Mouse (Mus musculus) limb, embryonic 14.5 days (tissue): ENCODE data around the gene Slamf1. TPM values are rescaled to one million over a fixed set of nuclear protein-coding genes. Genes with fewer than 3 reads are reported as not detected.
"Not testable (repeated sequence)": the region's sequence is repeated elsewhere in the genome, so short reads cannot be mapped to it uniquely, and the experiment has no call there.

Source experiments
- ATAC-seq: fragments of 200-750 bp; cut with Nextera tagmentation; 2 replicates; pipeline ENCODE4 v1.8.0; 2017; ENCODE audit warnings: low read depth, moderate number of reproducible peaks, moderate TSS enrichment; ENCODE audit not compliant: low FRiP score
- DNase-seq: peaks from one replicate; pipeline ENCODE4 v3.0.0-alpha.2; 2015; ENCODE audit warnings: low spot score
- H3K27ac ChIP-seq: fragments of 300-500 bp; sonication (generic); replicated peaks from 2 replicates; pipeline ENCODE4 v1.5.1; 2014; ENCODE audit warnings: low read depth, mild to moderate bottlenecking, low read length, moderate library complexity, mixed read lengths
- H3K27me3 ChIP-seq: fragments of 300-500 bp; sonication (generic); 2 replicates; pipeline ENCODE4 v1.6.1; 2014; ENCODE audit warnings: low read length, mixed read lengths; ENCODE audit not compliant: control insufficient read depth, insufficient read depth
- H3K36me3 ChIP-seq: fragments of 300-500 bp; sonication (generic); 2 replicates; pipeline ENCODE4 v1.6.1; 2014; ENCODE audit warnings: mild to moderate bottlenecking, low read length, moderate library complexity, mixed read lengths; ENCODE audit not compliant: control insufficient read depth, insufficient read depth
- H3K4me1 ChIP-seq: fragments of 300-500 bp; sonication (generic); 2 replicates; pipeline ENCODE4 v1.6.1; 2014; ENCODE audit warnings: antibody characterized with exemption, low read length, mixed read lengths; ENCODE audit not compliant: control insufficient read depth, insufficient read depth
- H3K4me2 ChIP-seq: fragments of 300-500 bp; sonication (generic); replicated peaks from 2 replicates; pipeline ENCODE4 v1.6.1; 2014; ENCODE audit warnings: low read depth, mild to moderate bottlenecking, low read length, moderate library complexity; ENCODE audit not compliant: severe bottlenecking
- H3K4me3 ChIP-seq: fragments of 300-500 bp; sonication (generic); replicated peaks from 2 replicates; pipeline ENCODE4 v1.5.1; 2014; ENCODE audit warnings: low read length
- H3K9ac ChIP-seq: fragments of 300-500 bp; sonication (generic); 2 replicates; pipeline ENCODE4 v1.6.1; 2014; ENCODE audit warnings: mild to moderate bottlenecking, low read depth, low read length, moderate library complexity; ENCODE audit not compliant: severe bottlenecking
- H3K9me3 ChIP-seq: fragments of 300-500 bp; sonication (generic); 2 replicates; pipeline ENCODE4 v1.6.1; 2016; ENCODE audit warnings: low read length; ENCODE audit not compliant: control insufficient read depth
- POLR2A ChIP-seq: fragments of 200-500 bp; IDR thresholded peaks from 2 replicates; pipeline ENCODE4 v1.8.0; 2012; ENCODE audit warnings: inconsistent platforms, mild to moderate bottlenecking, moderate library complexity, borderline replicate concordance; ENCODE audit not compliant: insufficient read depth, insufficient read length; ENCODE audit errors: extremely low read depth
- WGBS: fragments of 180-500 bp; shearing (Covaris S2); extraction: QIAGEN DNeasy Blood & Tissue Kit; methylation state at CpG from one replicate; pipeline ENCODE4 v1.1.7; 2014; 5-methylcytosine and 5-hydroxymethylcytosine counted together
- polyA plus RNA-seq, 2 experiments: library from polyadenylated mRNA; depleted of rRNA in 1 of 2; stranded (reverse) in 1 of 2; unstranded in 1 of 2; fragments of >200 nt; fragmentation: Nextera tagmentation in 1 of 2; extraction: Ambion mirVana in 1 of 2; gene quantifications; 2 replicates each; pipeline versions ENCODE4 v1.2.1 to v1.2.3; 2012 to 2014

The Slamf1 gene
- polyA plus RNA-seq, 2 experiments: 0.08 to 0.10 TPM

DNA sequence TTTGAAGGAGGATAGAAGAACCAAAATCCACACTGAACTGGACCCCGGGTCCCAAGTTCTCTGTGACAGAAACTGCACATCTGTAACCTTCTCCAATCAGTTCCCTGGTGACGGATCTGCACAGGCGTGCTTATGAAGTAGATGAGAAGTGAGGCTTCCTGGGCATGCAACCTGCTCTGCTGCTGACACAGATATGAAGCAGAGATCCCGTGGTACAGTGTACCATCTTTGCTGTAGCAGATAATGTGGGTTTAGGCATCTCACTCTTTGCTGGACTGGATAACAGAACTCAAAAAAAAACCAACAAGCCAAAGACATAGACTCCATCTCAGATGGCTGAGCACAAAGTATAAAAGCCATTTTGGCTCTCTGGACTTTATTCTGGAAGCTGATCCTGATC, 32.7 kb downstream of the Slamf1 start:
- DNase-seq (no peak), ATAC-seq (no peak)
- no peak overlapping the region for H3K4me2 ChIP-seq
- H3K27ac ChIP-seq: no peak overlapping the region
- WGBS: 83% methylated on average over 4 of the region's 4 CpGs
- TF ChIP-seq POLR2A: no peak
- H3K4me3 ChIP-seq: no peak overlapping the region
- no peaks in the 10 kb centered on the region for H3K4me1 ChIP-seq
- H3K36me3 ChIP-seq: no peaks in the 10 kb centered on the region
- no peaks in the 10 kb centered on the region for H3K9me3 ChIP-seq
- no peaks in the 10 kb centered on the region for H3K27me3 ChIP-seq
- H3K9ac ChIP-seq: no peak overlapping the region

DNA sequence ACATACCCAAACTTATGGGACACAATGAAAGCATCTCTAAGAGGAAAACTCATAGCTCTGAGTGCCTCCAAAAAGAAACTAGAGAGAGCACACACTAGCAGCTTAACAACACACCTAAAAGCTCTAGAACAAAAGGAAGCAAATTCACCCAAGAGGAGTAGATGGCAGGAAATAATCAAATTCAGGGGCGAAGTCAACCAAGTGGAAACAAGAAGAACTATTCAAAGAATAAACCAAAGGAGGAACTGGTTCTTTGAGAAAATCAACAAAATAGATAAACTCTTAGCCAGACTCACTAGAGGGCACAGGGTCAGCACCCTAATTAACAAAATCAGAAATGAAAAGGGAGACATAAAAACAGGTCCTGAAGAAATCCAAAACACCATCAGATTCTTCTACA, 44.1 kb downstream of the Slamf1 start:
- H3K9ac ChIP-seq, ATAC-seq, H3K4me1 ChIP-seq, H3K4me2 ChIP-seq, H3K9me3 ChIP-seq, DNase-seq, H3K36me3 ChIP-seq, H3K27me3 ChIP-seq, H3K27ac ChIP-seq, H3K4me3 ChIP-seq: not testable (repeated sequence)
- WGBS: 88% methylated on average over 1 of the region's 1 CpGs

GRCm38 (mm10) chr1:171815545-171816439, 48.9 kb downstream of the Slamf1 start:
- Histone ChIP-seq H3K4me1 (no peaks in the 10 kb centered on the region), H3K36me3 (no peaks in the 10 kb centered on the region), H3K27ac (no peak overlapping the region), H3K4me3 (no peak overlapping the region), H3K4me2 (no peak overlapping the region), H3K9me3 (no peaks in the 10 kb centered on the region), H3K9ac (no peak overlapping the region), H3K27me3 (no peaks in the 10 kb centered on the region)
- peak; percentile 79 for DNase-seq
- ATAC-seq: peak; percentile 81
- 15% methylated on average over 8 of the region's 8 CpGs for WGBS
- TF ChIP-seq POLR2A: no peak

- TF ChIP-seq POLR2A: no peak
- Histone ChIP-seq H3K36me3 (no peaks in the 10 kb centered on the region), H3K27me3 (no peaks in the 10 kb centered on the region), H3K4me1 (no peaks in the 10 kb centered on the region), H3K9ac (no peak overlapping the region), H3K27ac (no peak overlapping the region), H3K9me3 (no peaks in the 10 kb centered on the region), H3K4me3 (no peak overlapping the region), H3K4me2 (no peak overlapping the region)
- WGBS: 82% methylated on average over 4 of the region's 4 CpGs
- ATAC-seq (no peak), DNase-seq (no peak)
Observed at GRCm38 (mm10) chr1:171816991-171817390, 50.1 kb downstream of the Slamf1 start.

- H3K27ac ChIP-seq: no peak overlapping the region
- DNase-seq (no peak), ATAC-seq (no peak)
- TF ChIP-seq POLR2A: no peak
- no peak overlapping the region for H3K4me3 ChIP-seq
- 49% methylated on average over 1 of the region's 1 CpGs for WGBS
- no peak overlapping the region for H3K4me2 ChIP-seq
- no peaks in the 10 kb centered on the region for H3K36me3 ChIP-seq
- H3K27me3 ChIP-seq: no peaks in the 10 kb centered on the region
- no peaks in the 10 kb centered on the region for H3K4me1 ChIP-seq
- H3K9ac ChIP-seq: no peak overlapping the region
- no peaks in the 10 kb centered on the region for H3K9me3 ChIP-seq
Observed at GRCm38 (mm10) chr1:171821331-171821730, 54.4 kb downstream of the Slamf1 start.
